Mouse (Mus musculus) gastrocnemius, postnatal 10 days (tissue): ENCODE data around the gene Gosr2. TPM values are rescaled to one million over a fixed set of nuclear protein-coding genes. Genes with fewer than 3 reads are reported as not detected.

Source experiments
- DNase-seq: peaks from one replicate; pipeline ENCODE4 v3.0.0; 2021; ENCODE audit warnings: mixed read lengths
- total RNA-seq, 2 experiments: library from RNA; stranded (reverse); gene quantifications; 2 replicates each; pipeline ENCODE4 v1.2.3; 2021

Gene Gosr2
- total RNA-seq, 2 experiments from 2014 or later = 50.8 to 51.1 TPM

GRCm38 (mm10) chr11:103647921-103648620 lies 49.6 kb downstream of the Gosr2 start:
- DNase-seq = no peak

- DNase-seq = no peak
These were observed 51.4 kb downstream of the Gosr2 start for GRCm38 (mm10) chr11:103646301-103646700.

- no peak for DNase-seq
These were observed 52.0 kb downstream of the Gosr2 start for GRCm38 (mm10) chr11:103645731-103646130.

GRCm38 (mm10) chr11:103643211-103643610 lies 54.5 kb downstream of the Gosr2 start:
- no peak for DNase-seq

- peak; percentile 45 for DNase-seq
These were observed 58.2 kb downstream of the Gosr2 start for GRCm38 (mm10) chr11:103639407-103639946.

GRCm38 (mm10) chr11:103638790-103639189 lies 58.9 kb downstream of the Gosr2 start, which contains the start of gene Lyzl6:
Lyzl6 (minus strand) TSS chr11:103638890.
- no peak for DNase-seq

GRCm38 (mm10) chr11:103636261-103636660 lies 61.4 kb downstream of the Gosr2 start:
- no peak for DNase-seq

- DNase-seq = no peak
These were observed 62.2 kb downstream of the Gosr2 start for GRCm38 (mm10) chr11:103635481-103635880.

GRCm38 (mm10) chr11:103634806-103635205 lies 62.9 kb downstream of the Gosr2 start:
- no peak for DNase-seq

- no peak for DNase-seq
These were observed 70.2 kb downstream of the Gosr2 start for GRCm38 (mm10) chr11:103627453-103627852.

Other genes with a start within 250 kb of the Gosr2 start
- not detected for gene Lrrc37a, start 193.3 kb downstream of the Gosr2 start, total RNA-seq
- gene Gm884, start 76.8 kb downstream of the Gosr2 start, total RNA-seq = not detected
- not detected for gene Lyzl6, start 59.0 kb downstream of the Gosr2 start, total RNA-seq
- not detected for gene Rprml, start 48.3 kb downstream of the Gosr2 start, total RNA-seq
- gene Wnt9b, start 51.9 kb upstream of the Gosr2 start, total RNA-seq = under 1 TPM in 1 of 2 experiments, not detected in 1; 0.05 TPM
- under 1 TPM; 0.27 to 0.42 TPM for gene Wnt3, start 76.3 kb upstream of the Gosr2 start, total RNA-seq